Mouse (Mus musculus): ENCODE data around the gene Ehd2.

- no peak for TF ChIP-seq CTCF (IDR thresholded peaks at IDR 0.05; ENCODE audit: low read depth)
- peak; percentile 84 for TF ChIP-seq EP300 (IDR thresholded peaks at IDR 0.05; ENCODE audit: low read depth)
These were observed 21.4 kb downstream of the Ehd2 start, which contains the start of gene Nop53 for GRCm38 (mm10) chr7:15945721-15946536.
